Mouse (Mus musculus) limb, embryonic 14.5 days (tissue): ENCODE measurements around the gene Dpp4. TPM values are rescaled to one million over a fixed set of nuclear protein-coding genes. Genes with fewer than 3 reads are reported as not detected.

ENCODE experiments used
- ATAC-seq: fragments of 200-750 bp; cut with Nextera tagmentation; 2 replicates; pipeline ENCODE4 v1.8.0; 2017; ENCODE audit warnings: low read depth, moderate number of reproducible peaks, moderate TSS enrichment; ENCODE audit not compliant: low FRiP score
- DNase-seq: peaks from one replicate; pipeline ENCODE4 v3.0.0-alpha.2; 2015; ENCODE audit warnings: low spot score
- H3K27ac ChIP-seq: fragments of 300-500 bp; sonication (generic); replicated peaks from 2 replicates; pipeline ENCODE4 v1.5.1; 2014; ENCODE audit warnings: low read depth, mild to moderate bottlenecking, low read length, moderate library complexity, mixed read lengths
- H3K27me3 ChIP-seq: fragments of 300-500 bp; sonication (generic); 2 replicates; pipeline ENCODE4 v1.6.1; 2014; ENCODE audit warnings: low read length, mixed read lengths; ENCODE audit not compliant: control insufficient read depth, insufficient read depth
- H3K36me3 ChIP-seq: fragments of 300-500 bp; sonication (generic); 2 replicates; pipeline ENCODE4 v1.6.1; 2014; ENCODE audit warnings: mild to moderate bottlenecking, low read length, moderate library complexity, mixed read lengths; ENCODE audit not compliant: control insufficient read depth, insufficient read depth
- H3K4me1 ChIP-seq: fragments of 300-500 bp; sonication (generic); 2 replicates; pipeline ENCODE4 v1.6.1; 2014; ENCODE audit warnings: antibody characterized with exemption, low read length, mixed read lengths; ENCODE audit not compliant: control insufficient read depth, insufficient read depth
- H3K4me2 ChIP-seq: fragments of 300-500 bp; sonication (generic); replicated peaks from 2 replicates; pipeline ENCODE4 v1.6.1; 2014; ENCODE audit warnings: low read depth, mild to moderate bottlenecking, low read length, moderate library complexity; ENCODE audit not compliant: severe bottlenecking
- H3K4me3 ChIP-seq: fragments of 300-500 bp; sonication (generic); replicated peaks from 2 replicates; pipeline ENCODE4 v1.5.1; 2014; ENCODE audit warnings: low read length
- H3K9ac ChIP-seq: fragments of 300-500 bp; sonication (generic); 2 replicates; pipeline ENCODE4 v1.6.1; 2014; ENCODE audit warnings: mild to moderate bottlenecking, low read depth, low read length, moderate library complexity; ENCODE audit not compliant: severe bottlenecking
- H3K9me3 ChIP-seq: fragments of 300-500 bp; sonication (generic); 2 replicates; pipeline ENCODE4 v1.6.1; 2016; ENCODE audit warnings: low read length; ENCODE audit not compliant: control insufficient read depth
- POLR2A ChIP-seq: fragments of 200-500 bp; IDR thresholded peaks from 2 replicates; pipeline ENCODE4 v1.8.0; 2012; ENCODE audit warnings: inconsistent platforms, mild to moderate bottlenecking, moderate library complexity, borderline replicate concordance; ENCODE audit not compliant: insufficient read depth, insufficient read length; ENCODE audit errors: extremely low read depth
- WGBS: fragments of 180-500 bp; shearing (Covaris S2); extraction: QIAGEN DNeasy Blood & Tissue Kit; methylation state at CpG from one replicate; pipeline ENCODE4 v1.1.7; 2014; 5-methylcytosine and 5-hydroxymethylcytosine counted together
- polyA plus RNA-seq, 2 experiments: library from polyadenylated mRNA; depleted of rRNA in 1 of 2; stranded (reverse) in 1 of 2; unstranded in 1 of 2; fragments of >200 nt; fragmentation: Nextera tagmentation in 1 of 2; extraction: Ambion mirVana in 1 of 2; gene quantifications; 2 replicates each; pipeline versions ENCODE4 v1.2.1 to v1.2.3; 2012 to 2014

The Dpp4 gene
- polyA plus RNA-seq, 2 experiments = 3.8 to 7.0 TPM

GRCm38 (mm10) chr2:62346771-62347170, 65.3 kb downstream of the Dpp4 start:
- H3K9ac ChIP-seq = no peak overlapping the region
- TF ChIP-seq POLR2A = no peak
- H3K4me3 ChIP-seq = no peak overlapping the region
- no peak overlapping the region for H3K4me2 ChIP-seq
- WGBS = 24% methylated on average over 1 of the region's 1 CpGs
- H3K36me3 ChIP-seq = no peaks in the 10 kb centered on the region
- peak; percentile 19 for DNase-seq
- no peak overlapping the region for H3K27ac ChIP-seq
- ATAC-seq = no peak
- no peaks in the 10 kb centered on the region for H3K27me3 ChIP-seq
- no peaks in the 10 kb centered on the region for H3K9me3 ChIP-seq
- H3K4me1 ChIP-seq = no peaks in the 10 kb centered on the region

GRCm38 (mm10) chr2:62344367-62344766, 67.7 kb downstream of the Dpp4 start:
- no peak for ATAC-seq
- TF ChIP-seq POLR2A = no peak
- Histone ChIP-seq H3K9ac (no peak overlapping the region), H3K4me2 (no peak overlapping the region), H3K4me1 (no peaks in the 10 kb centered on the region), H3K36me3 (no peaks in the 10 kb centered on the region), H3K27me3 (no peaks in the 10 kb centered on the region), H3K9me3 (no peaks in the 10 kb centered on the region), H3K4me3 (no peak overlapping the region), H3K27ac (no peak overlapping the region)
- WGBS = 50% methylated on average over 6 of the region's 6 CpGs
- DNase-seq = no peak

- no peak overlapping the region for H3K27ac ChIP-seq
- H3K4me2 ChIP-seq = no peak overlapping the region
- no peak overlapping the region for H3K9ac ChIP-seq
- WGBS = 39% methylated on average over 14 of the region's 14 CpGs
- DNase-seq = no peak
- H3K36me3 ChIP-seq = no peaks in the 10 kb centered on the region
- H3K9me3 ChIP-seq = no peaks in the 10 kb centered on the region
- H3K4me3 ChIP-seq = no peak overlapping the region
- H3K4me1 ChIP-seq = no peaks in the 10 kb centered on the region
- ATAC-seq = no peak
- TF ChIP-seq POLR2A = no peak
- no peaks in the 10 kb centered on the region for H3K27me3 ChIP-seq
These were observed 70.3 kb downstream of the Dpp4 start for GRCm38 (mm10) chr2:62341734-62342128.

- H3K4me1 ChIP-seq = no peaks in the 10 kb centered on the region
- no peak overlapping the region for H3K9ac ChIP-seq
- H3K4me2 ChIP-seq = no peak overlapping the region
- H3K9me3 ChIP-seq = no peaks in the 10 kb centered on the region
- H3K27ac ChIP-seq = no peak overlapping the region
- no peak for TF ChIP-seq POLR2A
- ATAC-seq = no peak
- H3K27me3 ChIP-seq = no peaks in the 10 kb centered on the region
- H3K4me3 ChIP-seq = no peak overlapping the region
- DNase-seq = no peak
- 79% methylated on average over 3 of the region's 3 CpGs for WGBS
- H3K36me3 ChIP-seq = no peaks in the 10 kb centered on the region
These were observed 70.8 kb downstream of the Dpp4 start for GRCm38 (mm10) chr2:62341061-62341733.

GRCm38 (mm10) chr2:62339222-62339944, 72.6 kb downstream of the Dpp4 start:
- DNase-seq (no peak), ATAC-seq (no peak)
- H3K9me3 ChIP-seq = no peaks in the 10 kb centered on the region
- 77% methylated on average over 4 of the region's 4 CpGs for WGBS
- H3K27ac ChIP-seq = no peak overlapping the region
- H3K4me2 ChIP-seq = no peak overlapping the region
- no peak for TF ChIP-seq POLR2A
- H3K27me3 ChIP-seq = no peaks in the 10 kb centered on the region
- H3K9ac ChIP-seq = no peak overlapping the region
- H3K4me3 ChIP-seq = no peak overlapping the region
- H3K4me1 ChIP-seq = no peaks in the 10 kb centered on the region
- no peaks in the 10 kb centered on the region for H3K36me3 ChIP-seq

- Histone ChIP-seq H3K4me2 (no peak overlapping the region), H3K36me3 (no peaks in the 10 kb centered on the region), H3K27me3 (no peaks in the 10 kb centered on the region), H3K4me1 (no peaks in the 10 kb centered on the region), H3K27ac (no peak overlapping the region), H3K4me3 (no peak overlapping the region), H3K9me3 (no peaks in the 10 kb centered on the region), H3K9ac (no peak overlapping the region)
- no peak for ATAC-seq
- 80% methylated on average over 7 of the region's 7 CpGs for WGBS
- TF ChIP-seq POLR2A = no peak
- no peak for DNase-seq
These were observed 74.9 kb downstream of the Dpp4 start for GRCm38 (mm10) chr2:62337086-62337485.
